Mouse (Mus musculus) neural tube, embryonic 11.5 days (tissue): ENCODE measurements around the gene Pigx. TPM values are rescaled to one million over a fixed set of nuclear protein-coding genes. Genes with fewer than 3 reads are reported as not detected.
"Not testable (repeated sequence)": the region's sequence is repeated elsewhere in the genome, so short reads cannot be mapped to it uniquely, and the experiment has no call there.

ENCODE experiments used
- ATAC-seq: fragments of 200-750 bp; cut with Nextera tagmentation; 2 replicates; pipeline ENCODE4 v1.8.0; 2017; ENCODE audit warnings: moderate number of reproducible peaks, mild to moderate bottlenecking, moderate TSS enrichment, moderate library complexity; ENCODE audit not compliant: insufficient read depth, low FRiP score, low TSS enrichment
- DNase-seq: peaks from one replicate; pipeline ENCODE4 v3.0.0-alpha.2; 2015; ENCODE audit warnings: low spot score
- H3K27ac ChIP-seq: fragments of 300-500 bp; sonication (generic); 2 replicates; pipeline ENCODE4 v1.5.1; 2014; ENCODE audit warnings: low read depth, mild to moderate bottlenecking, low read length
- H3K27me3 ChIP-seq: fragments of 300-500 bp; sonication (generic); 2 replicates; pipeline ENCODE4 v1.6.1; 2014; ENCODE audit warnings: mild to moderate bottlenecking, low read length, mixed read lengths; ENCODE audit not compliant: control insufficient read depth, insufficient read depth
- H3K36me3 ChIP-seq: fragments of 300-500 bp; sonication (generic); 2 replicates; pipeline ENCODE4 v1.6.1; 2014; ENCODE audit warnings: mild to moderate bottlenecking, low read length, moderate library complexity, mixed read lengths; ENCODE audit not compliant: control insufficient read depth, insufficient read depth
- H3K4me1 ChIP-seq: fragments of 300-500 bp; sonication (generic); 2 replicates; pipeline ENCODE4 v1.6.1; 2014; ENCODE audit warnings: low read length, mixed read lengths; ENCODE audit not compliant: control insufficient read depth, insufficient read depth
- H3K4me2 ChIP-seq: fragments of 300-500 bp; sonication (generic); 2 replicates; pipeline ENCODE4 v1.6.1; 2014; ENCODE audit warnings: low read depth, mild to moderate bottlenecking, moderate library complexity
- H3K4me3 ChIP-seq: fragments of 300-500 bp; sonication (generic); 2 replicates; pipeline ENCODE4 v1.5.1; 2014; ENCODE audit warnings: low read depth, low read length
- H3K9ac ChIP-seq: fragments of 300-500 bp; sonication (generic); 2 replicates; pipeline ENCODE4 v1.6.1; 2014; ENCODE audit warnings: mild to moderate bottlenecking, low read length
- H3K9me3 ChIP-seq: fragments of 300-500 bp; sonication (generic); 2 replicates; pipeline ENCODE4 v1.6.1; 2016; ENCODE audit warnings: low read length; ENCODE audit not compliant: control insufficient read depth
- WGBS: fragments of 180-500 bp; shearing (Covaris S2); extraction: QIAGEN DNeasy Blood & Tissue Kit; methylation state at CpG from one replicate; pipeline ENCODE4 v1.1.7; 2014; 5-methylcytosine and 5-hydroxymethylcytosine counted together
- polyA plus RNA-seq: library from polyadenylated mRNA; unstranded; fragments of >200 nt; fragmentation: Nextera tagmentation; extraction: Ambion mirVana; gene quantifications from 2 replicates; pipeline ENCODE4 v1.2.1, GENCODE M21; 2014

Pigx gene
- polyA plus RNA-seq, 1 experiment from 2014 or later: 128 TPM

DNA sequence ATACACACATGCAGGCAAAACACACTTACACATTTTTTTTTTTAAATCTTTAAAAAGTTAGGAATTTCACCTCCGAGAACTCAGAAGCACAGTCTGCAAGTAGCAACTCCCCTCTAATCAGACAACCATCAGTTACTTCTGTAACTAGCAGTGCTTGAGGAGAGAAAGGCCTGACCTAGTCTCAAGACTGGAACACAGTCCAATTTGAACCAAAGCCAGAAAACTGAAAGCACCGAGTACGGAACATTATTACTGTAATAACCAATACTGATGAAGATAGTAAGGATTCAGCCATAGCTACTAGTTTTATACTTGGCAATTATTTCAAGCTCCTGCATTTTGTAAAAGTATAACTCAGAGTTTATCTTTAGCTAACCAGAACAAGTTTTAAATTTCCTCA lies 23.1 kb downstream of the Pigx start:
- Histone ChIP-seq H3K4me2 (no peak overlapping the region), H3K36me3 (no peaks in the 10 kb centered on the region), H3K27me3 (no peaks in the 10 kb centered on the region), H3K4me1 (peaks cover 9% of the 10 kb centered on the region), H3K9me3 (no peaks in the 10 kb centered on the region), H3K27ac (no peak overlapping the region), H3K4me3 (no peak overlapping the region), H3K9ac (no peak overlapping the region)
- DNase-seq: no peak
- WGBS: 89% methylated on average over 3 of the region's 3 CpGs
- ATAC-seq: no peak

DNA sequence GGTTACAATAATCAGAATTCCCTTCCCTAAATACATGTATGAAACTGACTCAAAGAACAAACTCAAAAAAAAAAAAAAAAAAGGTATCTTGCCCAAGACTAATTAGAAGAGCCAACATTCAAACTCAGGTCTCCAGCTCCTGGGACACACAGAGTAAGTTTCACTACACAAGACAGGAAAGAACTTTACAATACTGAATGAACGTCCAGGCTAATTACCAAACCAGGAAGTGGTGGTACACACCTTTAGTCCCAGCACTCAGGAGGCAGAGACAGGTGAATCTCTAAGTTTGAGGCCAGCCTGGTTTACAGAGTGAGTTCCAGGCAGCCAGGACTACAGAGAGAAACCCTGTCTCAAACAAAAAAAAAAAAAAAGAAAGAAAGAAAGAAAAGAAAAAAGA lies 23.8 kb downstream of the Pigx start:
- Histone ChIP-seq H3K4me1 (peaks cover 9% of the 10 kb centered on the region), H3K9ac (no peak overlapping the region), H3K36me3 (no peaks in the 10 kb centered on the region), H3K9me3 (no peaks in the 10 kb centered on the region), H3K4me2 (no peak overlapping the region), H3K27me3 (no peaks in the 10 kb centered on the region), H3K4me3 (no peak overlapping the region), H3K27ac (no peak overlapping the region)
- WGBS: 56% methylated on average over 1 of the region's 1 CpGs
- DNase-seq: no peak
- ATAC-seq: no peak

DNA sequence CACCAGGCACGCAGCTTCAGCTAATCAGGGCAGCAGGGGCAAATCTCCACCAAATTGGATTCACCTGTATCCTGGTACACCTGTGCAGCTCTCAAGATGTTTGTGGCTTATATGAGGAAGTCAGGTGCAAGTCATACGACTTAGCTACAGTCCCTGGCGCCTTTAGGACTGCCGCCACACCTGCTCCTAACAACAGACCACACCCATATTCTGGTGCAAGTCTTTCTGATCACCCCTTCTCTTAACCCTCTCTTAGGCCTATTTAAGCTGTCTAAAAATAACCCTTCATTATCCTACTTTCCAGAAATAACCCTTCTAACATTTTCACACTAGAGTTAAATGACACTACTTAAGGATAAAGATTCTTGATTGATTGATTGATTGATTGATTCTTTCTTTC lies 29.5 kb downstream of the Pigx start:
- not testable (repeated sequence) for DNase-seq, H3K9me3 ChIP-seq, H3K36me3 ChIP-seq, H3K9ac ChIP-seq, H3K4me3 ChIP-seq, H3K27ac ChIP-seq, ATAC-seq, H3K4me2 ChIP-seq, H3K27me3 ChIP-seq, H3K4me1 ChIP-seq
- 80% methylated on average over 4 of the region's 4 CpGs for WGBS

DNA sequence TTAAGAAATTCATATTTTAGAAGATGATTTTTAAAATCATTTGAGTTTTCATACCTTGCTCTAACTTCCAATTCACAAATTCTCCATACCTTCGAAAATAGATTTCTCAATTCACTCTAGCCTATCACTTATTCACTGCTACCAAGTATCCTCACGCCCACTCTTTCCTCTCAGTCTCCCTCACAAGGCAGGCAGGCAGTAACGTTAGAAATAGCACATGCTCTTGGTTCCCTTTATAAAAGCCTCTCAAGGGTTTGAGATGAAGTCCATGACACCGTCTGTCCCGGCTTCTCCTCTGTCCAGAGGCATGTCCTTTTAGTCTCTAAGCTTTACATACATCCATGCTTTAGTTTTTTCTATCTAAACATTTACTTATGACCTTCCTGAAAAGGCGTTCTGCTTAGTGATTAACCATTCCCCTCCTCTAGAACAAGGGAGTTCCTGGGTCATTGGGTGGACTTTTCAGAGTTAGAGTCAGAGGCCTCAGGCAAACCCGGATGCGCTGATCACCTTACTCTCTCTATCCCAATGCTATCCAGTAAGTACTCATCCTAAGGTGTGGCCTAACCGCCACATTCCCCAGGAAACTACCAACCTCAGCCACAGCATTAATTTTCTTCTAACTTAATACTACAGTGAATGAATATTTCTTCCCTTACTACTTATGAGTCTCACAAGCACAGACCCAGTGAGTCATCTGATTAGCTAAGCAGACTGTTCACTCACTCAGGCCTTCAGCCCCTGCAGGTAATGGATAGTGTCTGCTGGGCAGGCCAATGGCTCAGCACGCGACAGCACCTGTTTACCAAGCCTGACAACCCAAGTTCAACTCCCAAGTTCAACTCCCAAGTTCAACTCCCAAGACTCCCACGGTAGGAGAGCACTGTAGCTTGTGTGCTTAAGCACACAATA lies 30.9 kb downstream of the Pigx start:
- Histone ChIP-seq H3K27ac (no peak overlapping the region), H3K9ac (no peak overlapping the region), H3K9me3 (no peaks in the 10 kb centered on the region), H3K4me3 (no peak overlapping the region), H3K4me1 (no peaks in the 10 kb centered on the region), H3K27me3 (no peaks in the 10 kb centered on the region), H3K4me2 (no peak overlapping the region), H3K36me3 (no peaks in the 10 kb centered on the region)
- ATAC-seq (no peak), DNase-seq (no peak)
- whole genome bisulfite sequencing: 87% methylated on average over 12 of the region's 12 CpGs

DNA sequence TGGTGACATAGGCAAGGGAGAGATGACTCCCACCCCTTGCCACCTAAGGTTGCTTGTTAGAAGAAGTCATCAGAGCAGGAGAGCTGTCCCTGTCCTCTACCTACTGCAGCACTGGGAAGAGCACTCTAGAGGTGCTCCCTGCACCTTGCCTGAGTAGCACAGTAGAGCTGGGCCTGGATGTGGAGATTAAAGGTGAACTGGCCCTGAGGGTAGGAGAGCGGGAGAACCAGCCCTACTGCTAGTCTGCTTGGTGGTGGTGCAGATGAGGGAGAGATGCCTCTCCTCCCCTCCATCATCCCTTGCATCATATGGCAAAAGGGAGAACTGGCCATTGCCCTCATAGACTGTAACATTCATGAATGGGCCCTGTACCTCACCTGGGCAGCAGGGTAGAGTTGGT lies 32.6 kb downstream of the Pigx start:
- no peak overlapping the region for H3K4me3 ChIP-seq
- no peaks in the 10 kb centered on the region for H3K36me3 ChIP-seq
- H3K9me3 ChIP-seq: no peaks in the 10 kb centered on the region
- no peak overlapping the region for H3K9ac ChIP-seq
- H3K4me1 ChIP-seq: no peaks in the 10 kb centered on the region
- 100% methylated on average over 1 of the region's 1 CpGs for WGBS
- H3K27ac ChIP-seq: no peak overlapping the region
- DNase-seq (no peak), ATAC-seq (no peak)
- H3K4me2 ChIP-seq: no peak overlapping the region
- no peaks in the 10 kb centered on the region for H3K27me3 ChIP-seq

DNA sequence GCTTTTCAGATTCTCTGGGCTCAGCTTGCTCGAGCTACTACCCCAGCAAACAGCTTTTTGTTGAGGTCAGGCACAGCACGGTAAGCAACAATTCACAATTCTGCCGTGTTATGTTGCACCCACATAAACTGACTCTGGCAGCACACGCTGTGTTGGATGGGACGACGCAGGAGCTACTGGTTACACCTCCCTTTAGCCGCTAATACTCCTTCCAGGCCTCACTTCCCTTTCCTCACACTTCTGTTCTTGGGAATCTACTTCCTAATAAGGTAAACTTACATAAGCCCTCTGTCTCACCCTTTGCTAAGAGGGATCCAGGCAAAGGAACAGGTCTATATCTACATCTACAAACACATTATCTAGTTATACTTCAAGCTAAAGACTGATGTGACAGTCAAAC lies 35.6 kb downstream of the Pigx start:
- Histone ChIP-seq H3K27ac (no peak overlapping the region), H3K9ac (no peak overlapping the region), H3K27me3 (no peaks in the 10 kb centered on the region), H3K36me3 (no peaks in the 10 kb centered on the region), H3K4me1 (no peaks in the 10 kb centered on the region), H3K4me2 (no peak overlapping the region), H3K9me3 (no peaks in the 10 kb centered on the region), H3K4me3 (no peak overlapping the region)
- WGBS: 92% methylated on average over 7 of the region's 7 CpGs
- DNase-seq (no peak), ATAC-seq (no peak)

DNA sequence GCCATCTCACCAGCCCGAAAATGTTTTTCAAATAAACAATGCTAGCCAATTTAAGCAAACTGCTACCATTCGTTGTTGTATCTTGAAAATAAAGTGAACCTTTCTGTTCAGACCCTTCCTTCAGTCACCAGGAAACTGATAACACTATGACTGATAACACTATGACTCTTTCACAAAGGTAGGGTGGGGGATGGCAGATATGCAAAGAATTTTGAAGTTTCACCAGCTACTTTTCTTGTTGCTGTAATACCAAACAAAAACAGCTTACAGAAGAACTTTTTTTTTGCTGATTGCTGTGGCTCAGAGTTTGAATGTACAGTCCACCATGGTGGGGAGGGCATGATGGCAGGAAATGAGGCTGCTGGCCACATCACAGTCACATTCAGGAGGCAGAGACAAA lies 37.3 kb downstream of the Pigx start:
- DNase-seq (no peak), ATAC-seq (no peak)
- H3K27ac ChIP-seq: no peak overlapping the region
- no peak overlapping the region for H3K9ac ChIP-seq
- H3K4me1 ChIP-seq: no peaks in the 10 kb centered on the region
- no peak overlapping the region for H3K4me3 ChIP-seq
- WGBS: 82% methylated on average over 2 of the region's 2 CpGs
- no peaks in the 10 kb centered on the region for H3K36me3 ChIP-seq
- H3K27me3 ChIP-seq: no peaks in the 10 kb centered on the region
- no peaks in the 10 kb centered on the region for H3K9me3 ChIP-seq
- no peak overlapping the region for H3K4me2 ChIP-seq

DNA sequence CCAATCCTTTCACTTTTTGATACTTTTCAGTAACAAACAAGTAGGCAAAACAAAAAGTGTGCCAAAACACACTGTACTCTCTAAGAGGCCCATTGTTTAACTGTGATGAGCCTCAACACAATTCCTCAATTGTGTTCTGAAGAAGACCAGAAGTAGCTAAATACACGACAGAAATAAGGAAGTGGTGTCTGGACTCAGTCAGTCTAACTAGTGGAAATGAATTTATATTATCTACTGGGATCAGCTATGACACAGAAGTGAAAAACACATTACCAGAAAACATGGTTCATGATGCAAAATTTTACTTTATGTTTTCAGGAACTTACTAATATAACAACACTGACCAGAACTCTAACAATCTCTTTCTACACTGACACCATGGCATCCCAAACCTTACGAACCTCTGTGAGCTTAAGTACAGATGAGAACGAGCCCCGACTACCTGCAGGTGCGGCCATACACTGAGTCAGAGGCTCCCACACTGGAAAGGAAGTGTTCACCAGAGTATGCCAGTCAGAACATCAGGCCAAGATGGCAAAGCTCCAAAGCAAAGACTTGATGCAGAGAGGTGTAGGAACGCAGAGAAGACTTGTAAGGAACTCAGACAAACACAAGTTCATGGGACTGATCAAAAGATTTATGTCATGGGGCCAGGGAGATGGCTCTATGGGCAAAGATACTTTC lies 39.6 kb downstream of the Pigx start:
- WGBS: 86% methylated on average over 6 of the region's 6 CpGs

DNA sequence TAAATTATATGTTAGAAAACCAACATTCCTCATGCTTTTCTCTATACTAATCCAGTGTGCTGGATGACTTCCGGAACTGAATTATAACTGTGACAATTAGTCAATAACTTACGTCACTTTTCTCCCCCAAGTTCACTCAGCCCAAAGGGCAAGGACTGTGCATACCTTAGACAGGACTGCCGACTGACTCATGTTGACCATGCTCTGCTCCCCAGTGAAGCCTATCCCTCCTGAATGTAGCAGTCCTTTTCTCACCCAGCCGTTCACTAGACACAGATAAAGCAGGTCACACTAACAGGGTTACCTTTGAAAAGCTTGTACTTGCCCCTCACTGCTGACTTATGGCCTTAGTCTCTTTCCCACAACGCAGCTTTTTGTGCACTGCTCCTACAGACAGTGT lies 40.7 kb downstream of the Pigx start:
- 86% methylated on average over 5 of the region's 5 CpGs for WGBS
- Histone ChIP-seq H3K4me1 (no peaks in the 10 kb centered on the region), H3K36me3 (no peaks in the 10 kb centered on the region), H3K27ac (no peak overlapping the region), H3K27me3 (no peaks in the 10 kb centered on the region), H3K4me2 (no peak overlapping the region), H3K9ac (no peak overlapping the region), H3K4me3 (no peak overlapping the region), H3K9me3 (no peaks in the 10 kb centered on the region)
- ATAC-seq (no peak), DNase-seq (no peak)

More for the DNA sequence above, 39.6 kb downstream of the Pigx start:
- Histone ChIP-seq H3K27ac (no peak overlapping the region), H3K4me3 (no peak overlapping the region), H3K27me3 (no peaks in the 10 kb centered on the region), H3K9me3 (no peaks in the 10 kb centered on the region), H3K36me3 (no peaks in the 10 kb centered on the region), H3K4me2 (no peak overlapping the region), H3K4me1 (no peaks in the 10 kb centered on the region), H3K9ac (no peak overlapping the region)
- DNase-seq: no peak
- no peak for ATAC-seq
